Mouse (Mus musculus) embryonic fibroblast, embryonic 13.5 days (primary cell): Measurements from ENCODE around the gene Wdr61. TPM values are rescaled to one million over a fixed set of nuclear protein-coding genes. Genes with fewer than 3 reads are reported as not detected.

Source experiments
- H3K27ac ChIP-seq: 2 replicates; pipeline ENCODE4 v1.5.1; 2012; ENCODE audit warnings: low read length, control low read depth, inconsistent platforms; ENCODE audit not compliant: insufficient read depth
- H3K4me1 ChIP-seq: 2 replicates; pipeline ENCODE4 v1.6.1; 2011; ENCODE audit warnings: low read length; ENCODE audit not compliant: control insufficient read depth, insufficient read depth
- H3K4me3 ChIP-seq: 2 replicates; pipeline ENCODE4 v1.5.1; 2011; ENCODE audit warnings: mild to moderate bottlenecking, control low read depth, low read length; ENCODE audit not compliant: insufficient read depth
- CTCF ChIP-seq: IDR thresholded peaks from 2 replicates; pipeline ENCODE4 v1.5.1; 2011; ENCODE audit warnings: mild to moderate bottlenecking, control low read depth, low read length, moderate library complexity, borderline replicate concordance; ENCODE audit not compliant: insufficient read depth
- POLR2A ChIP-seq: IDR thresholded peaks from 2 replicates; pipeline ENCODE4 v1.6.1; 2011; ENCODE audit warnings: low read depth, mild to moderate bottlenecking, control low read depth, low read length, moderate library complexity
- polyA plus RNA-seq: library from polyadenylated mRNA; stranded (reverse); fragments of >200 nt; gene quantifications from 2 replicates; pipeline ENCODE4 v1.2.4, GENCODE M21; 2011; ENCODE audit warnings: low read depth; ENCODE audit not compliant: missing spikeins, insufficient read length

Gene Wdr61
- 80.0 and 81.6 TPM in 2 replicates for polyA plus RNA-seq

DNA sequence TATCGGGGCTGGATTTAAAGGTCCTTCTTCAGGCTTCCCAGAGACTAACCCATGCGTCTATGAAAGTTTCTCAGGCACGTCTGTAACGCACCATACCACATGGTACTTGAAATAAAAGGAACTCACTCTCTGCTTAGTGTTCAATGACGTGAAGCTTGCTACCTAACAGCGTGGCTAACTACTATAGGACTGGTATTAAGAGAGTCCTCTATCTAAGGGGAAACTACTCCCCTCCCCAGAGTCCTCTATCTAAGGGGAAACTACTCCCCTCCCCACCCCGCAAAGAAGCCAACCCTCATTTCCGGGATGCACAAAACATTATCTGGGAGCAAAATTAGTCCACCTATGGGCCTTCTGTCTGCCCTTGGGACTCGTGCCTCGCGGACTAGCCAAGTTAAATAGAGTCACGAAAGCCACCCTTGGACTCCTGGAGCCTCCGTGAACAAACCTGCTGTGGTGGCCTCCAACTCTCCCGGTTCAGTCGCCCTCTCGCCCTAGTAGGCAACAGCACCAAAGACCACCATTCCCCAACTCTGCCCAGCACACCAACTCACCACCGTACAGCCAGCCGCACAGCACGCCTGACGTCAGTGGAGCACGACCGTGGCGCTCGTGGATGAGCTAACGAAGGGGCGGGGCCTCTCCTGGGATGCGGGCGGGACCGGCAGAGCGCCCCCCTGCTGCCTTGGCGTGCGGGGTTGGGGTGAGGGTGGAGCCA, at the start of gene Wdr61:
Wdr61 (minus strand) TSS at position 599 of the 718 bp plus-strand sequence.
- peaks cover 1% of the 10 kb centered on the region; the same call in 1 of the 2 replicates for H3K4me1 ChIP-seq
- H3K27ac ChIP-seq: no peak within 1 kb of the TSS
- peak; percentile 97 for TF ChIP-seq POLR2A
- peak; percentile 46; the same call in 1 of the 2 replicates for TF ChIP-seq CTCF
- H3K4me3 ChIP-seq: peak within 1 kb of the TSS; percentile 91

DNA sequence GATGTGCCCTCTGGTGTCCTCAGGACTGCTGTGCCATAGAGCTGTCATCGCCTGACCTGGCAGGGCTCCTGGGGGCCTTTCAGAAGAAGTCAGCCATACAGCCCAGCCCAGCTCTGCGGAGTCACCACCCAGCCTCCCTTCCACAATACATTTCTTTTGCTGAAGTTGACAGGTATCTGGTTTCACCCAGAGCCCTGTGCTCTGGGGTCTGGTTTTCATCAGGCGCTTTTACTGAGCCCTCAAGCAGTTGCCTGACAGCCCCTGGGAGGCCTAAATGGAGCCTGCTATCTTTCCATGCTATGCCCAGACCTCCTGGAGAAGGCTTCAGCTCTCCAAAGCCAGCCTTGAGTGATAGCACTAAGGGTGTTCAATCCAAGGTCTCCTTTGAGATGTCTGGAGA, 49.7 kb upstream of the Wdr61 start:
- TF ChIP-seq POLR2A (no peak), CTCF (no peak)
- Histone ChIP-seq H3K27ac (no peak overlapping the region), H3K4me3 (no peak overlapping the region), H3K4me1 (peaks cover 13% of the 10 kb centered on the region)

DNA sequence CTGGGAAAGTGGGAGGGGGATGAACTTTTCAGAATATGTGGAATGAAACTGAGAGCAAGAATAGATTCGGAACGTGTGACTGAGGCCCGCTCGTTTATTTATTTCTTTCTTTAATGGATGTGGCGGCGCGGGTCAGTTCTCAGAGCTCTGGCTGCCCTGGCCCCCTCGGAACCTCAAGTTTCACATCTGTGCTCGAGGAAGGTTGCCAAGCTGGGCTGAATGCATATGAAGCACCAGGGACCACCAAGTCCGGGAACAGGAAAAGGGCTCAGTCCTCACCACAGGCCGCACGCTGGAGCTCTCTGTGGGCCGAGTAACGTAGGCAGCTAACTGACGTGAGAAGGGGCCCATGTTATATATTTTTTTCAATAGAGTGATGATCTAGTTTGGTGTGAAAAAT, 48.2 kb upstream of the Wdr61 start:
- H3K4me1 ChIP-seq: peaks cover 12% of the 10 kb centered on the region
- TF ChIP-seq POLR2A: no peak
- no peak for TF ChIP-seq CTCF
- H3K4me3 ChIP-seq: no peak overlapping the region
- no peak overlapping the region for H3K27ac ChIP-seq

DNA sequence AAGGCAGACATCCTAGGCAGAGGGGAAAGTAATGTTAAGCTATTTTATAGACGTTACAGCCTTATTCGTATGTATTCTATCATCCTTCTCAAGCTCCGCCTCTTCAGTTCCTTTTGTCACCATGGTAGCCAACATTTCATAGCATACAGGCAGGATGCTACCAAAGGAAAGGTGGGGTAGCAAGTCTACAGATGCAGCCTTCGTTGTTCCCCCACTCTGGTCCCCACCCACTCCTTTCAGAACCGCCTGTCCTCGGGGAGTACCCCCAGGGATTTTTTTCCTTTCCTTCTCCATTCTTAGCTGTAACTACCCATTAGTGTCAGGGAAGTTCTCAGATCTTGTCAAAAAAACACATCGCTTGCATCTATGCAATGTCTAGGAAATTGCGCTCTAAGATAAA, 45.0 kb upstream of the Wdr61 start:
- no peak overlapping the region for H3K4me3 ChIP-seq
- no peak overlapping the region for H3K27ac ChIP-seq
- no peak for TF ChIP-seq POLR2A
- no peak for TF ChIP-seq CTCF
- H3K4me1 ChIP-seq: peaks cover 6% of the 10 kb centered on the region

DNA sequence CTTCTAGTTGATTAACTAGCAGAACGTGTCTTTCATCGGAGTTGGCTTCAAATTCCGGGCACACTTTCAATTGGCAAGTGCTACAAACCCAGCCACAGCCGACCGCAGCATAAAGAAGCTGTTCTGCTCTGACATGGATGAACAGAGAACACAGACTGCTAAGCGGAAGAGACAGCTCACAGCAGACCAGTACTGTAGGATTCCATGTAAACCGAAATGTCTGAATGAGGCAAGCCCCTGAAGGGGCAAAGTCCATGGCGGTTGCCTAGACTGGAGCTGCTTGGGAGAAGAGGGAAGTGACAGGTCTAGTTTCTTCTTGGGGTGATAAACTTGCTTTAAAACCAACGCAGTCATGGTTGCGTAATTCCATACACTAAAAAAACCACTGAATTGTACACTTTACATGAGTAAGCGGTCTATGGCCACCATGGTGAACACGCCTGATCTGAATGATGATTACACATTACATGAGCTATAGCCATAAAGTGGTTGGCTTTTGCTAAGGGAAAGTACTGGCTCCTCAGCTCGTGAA, 42.2 kb upstream of the Wdr61 start:
- no peak for TF ChIP-seq CTCF
- no peak for TF ChIP-seq POLR2A
- Histone ChIP-seq H3K4me1 (peaks cover 10% of the 10 kb centered on the region), H3K27ac (no peak overlapping the region), H3K4me3 (no peak overlapping the region)

DNA sequence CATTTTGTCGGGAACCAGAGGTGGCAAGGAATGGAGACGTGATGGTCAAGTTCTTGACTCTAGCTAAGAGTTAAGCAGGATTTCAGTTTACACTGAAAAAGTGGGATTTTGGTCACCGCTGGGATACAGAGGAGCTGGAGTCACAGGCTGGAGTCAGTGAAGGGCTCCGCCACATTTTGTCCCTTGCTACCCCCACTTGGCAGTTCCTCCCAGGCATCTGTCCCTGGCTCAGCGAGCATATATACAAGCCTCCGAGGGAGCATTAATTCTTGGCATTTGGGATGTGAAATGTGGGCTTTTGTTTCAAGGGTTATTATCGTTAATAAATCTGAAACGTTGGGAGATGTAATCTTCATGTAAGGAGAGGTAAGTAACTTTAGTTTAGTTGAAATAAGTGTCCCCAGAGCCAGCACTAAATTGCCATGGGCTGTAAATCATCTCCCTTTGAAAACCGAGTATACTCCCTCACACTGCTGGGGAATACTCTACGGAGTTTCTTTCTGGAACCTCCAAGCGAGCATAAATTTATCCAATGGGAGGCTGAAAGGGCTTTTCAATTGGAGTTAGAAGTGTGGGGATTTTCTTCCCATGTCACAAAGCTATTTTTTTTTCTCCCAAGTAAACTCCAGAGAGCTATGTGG, 35.9 kb upstream of the Wdr61 start:
- TF ChIP-seq CTCF (no peak), POLR2A (no peak)
- Histone ChIP-seq H3K27ac (no peak overlapping the region), H3K4me3 (no peak overlapping the region; the same call in 1 of the 2 replicates), H3K4me1 (peaks cover 13% of the 10 kb centered on the region; the same call in 1 of the 2 replicates)

DNA sequence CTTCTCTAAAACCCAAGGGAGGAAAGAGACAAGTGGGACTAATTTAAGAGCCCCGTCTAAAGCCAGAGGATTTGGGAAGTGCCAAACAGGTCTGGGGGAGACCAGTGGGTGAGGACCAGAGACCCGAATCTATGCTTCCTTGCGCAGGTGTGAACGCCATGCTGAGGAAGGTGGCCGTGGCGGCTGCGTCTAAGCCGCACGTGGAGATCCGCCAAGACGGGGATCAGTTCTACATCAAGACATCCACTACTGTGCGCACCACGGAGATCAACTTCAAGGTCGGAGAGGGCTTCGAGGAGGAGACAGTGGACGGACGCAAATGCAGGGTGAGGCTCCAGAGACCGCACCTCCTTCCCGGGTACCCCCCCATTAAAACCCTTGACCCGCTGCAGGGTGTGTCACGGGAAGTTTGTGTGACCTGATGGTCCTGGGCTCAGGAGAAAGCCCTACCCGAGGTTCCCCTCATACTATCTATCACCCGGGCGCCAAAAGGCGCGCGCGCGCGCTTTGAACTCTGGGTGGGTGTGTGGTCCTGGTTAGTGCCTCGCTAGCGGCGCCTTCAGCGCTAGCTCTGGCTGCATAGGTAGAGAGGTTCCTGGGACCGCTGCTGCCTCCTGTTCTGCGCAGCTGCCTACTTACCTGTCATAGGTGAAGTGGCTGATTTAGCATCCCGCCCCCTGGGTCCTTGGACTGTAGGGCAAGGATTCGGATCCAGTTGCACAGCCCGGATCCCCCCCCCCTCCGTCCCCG, 31.2 kb upstream of the Wdr61 start:
- Histone ChIP-seq H3K4me1 (peaks cover 4% of the 10 kb centered on the region; the same call in 1 of the 2 replicates), H3K4me3 (peak overlapping the region; percentile 67), H3K27ac (no peak overlapping the region)
- TF ChIP-seq POLR2A (no peak), CTCF (no peak)

DNA sequence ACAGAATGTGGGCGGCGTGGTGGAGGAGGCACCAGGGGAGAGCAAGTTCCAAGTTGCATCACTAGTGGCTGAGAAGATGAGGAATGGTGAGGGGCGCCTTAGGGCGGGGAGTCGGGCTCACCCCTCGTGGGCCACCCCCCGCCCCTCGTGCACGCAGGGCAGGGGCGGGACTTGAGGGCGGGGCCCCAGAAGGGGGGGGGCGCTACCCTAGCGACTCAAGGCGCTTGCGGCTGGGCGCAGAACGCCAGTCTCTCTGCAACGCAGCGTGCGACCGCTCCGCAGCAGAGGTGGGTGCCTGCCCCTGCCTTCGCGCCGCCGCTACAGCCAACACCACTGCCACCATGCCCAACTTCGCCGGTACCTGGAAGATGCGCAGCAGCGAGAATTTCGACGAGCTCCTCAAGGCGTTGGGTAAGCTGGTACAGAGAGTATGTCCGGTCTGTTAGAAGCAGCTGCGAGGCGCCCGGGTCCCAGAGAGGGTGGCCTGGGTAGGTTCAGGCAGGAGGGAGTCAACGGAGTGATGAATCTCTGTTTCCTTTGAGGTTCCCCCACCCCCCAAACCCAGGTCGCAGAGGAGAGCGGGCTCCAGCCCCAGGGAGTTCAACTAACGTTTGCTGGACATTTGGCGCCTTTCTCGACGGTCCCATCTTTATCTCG, 30.4 kb upstream of the Wdr61 start, which contains the start of gene Crabp1:
Crabp1 (plus strand) TSS at position 188 of the 657 bp plus-strand sequence.
- Histone ChIP-seq H3K4me1 (no peaks in the 10 kb centered on the region; the same call in 1 of the 2 replicates), H3K27ac (no peak within 1 kb of the TSS), H3K4me3 (peak within 1 kb of the TSS; percentile 67)
- TF ChIP-seq POLR2A: peak; percentile 95
- no peak for TF ChIP-seq CTCF

DNA sequence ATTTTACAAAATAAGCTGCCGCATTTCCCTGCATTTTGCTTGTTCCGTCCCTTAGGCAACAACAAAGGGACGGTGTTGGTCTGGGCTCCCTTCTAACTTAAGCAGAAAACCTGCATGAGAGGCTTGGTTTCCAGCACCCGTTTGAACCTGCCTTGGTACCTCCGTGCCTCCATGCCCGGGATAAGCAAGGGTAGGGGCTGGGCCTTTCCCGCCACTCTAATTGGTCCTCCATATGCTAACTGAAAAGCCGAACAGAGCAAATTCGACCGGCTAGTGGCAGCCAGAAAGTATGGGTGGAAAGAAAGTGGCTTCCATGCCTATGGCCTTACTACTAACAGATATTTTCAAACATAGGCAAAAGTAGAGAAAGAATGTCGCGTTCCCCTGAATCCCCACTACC, 29.8 kb upstream of the Wdr61 start:
- no peaks in the 10 kb centered on the region; the same call in 1 of the 2 replicates for H3K4me1 ChIP-seq
- TF ChIP-seq POLR2A (no peak), CTCF (no peak)
- no peak overlapping the region for H3K27ac ChIP-seq
- H3K4me3 ChIP-seq: no peak overlapping the region
